Mouse (Mus musculus): ENCODE measurements at regions not wholly inside any gene's neighbourhood (a gene's known extent, or its start where the extent isn't known, plus 50 kb on each side); places are given as distances from the start of the nearest gene placed in this dataset.
A peak's percentile ranks its signal among the peaks of the same experiment; 100 is the strongest.

DNA sequence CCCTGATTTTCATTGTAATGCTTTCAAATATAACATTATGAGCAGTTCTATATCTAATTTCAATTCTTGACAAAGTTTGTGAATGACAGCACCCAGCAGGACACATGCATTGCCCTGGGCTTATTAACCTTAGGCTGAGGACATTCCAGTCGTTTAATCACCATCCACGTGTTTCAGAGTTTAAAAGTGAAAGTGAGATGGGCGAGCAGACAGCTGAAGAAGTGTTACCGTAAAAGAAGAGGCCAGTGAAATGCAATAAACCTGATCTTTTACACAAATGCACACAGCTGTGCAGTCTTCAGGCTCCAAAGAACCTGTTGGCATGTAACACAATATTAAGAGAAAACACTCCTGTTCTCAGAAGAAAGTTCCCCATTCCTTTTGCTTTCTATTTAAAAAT lies 89.5 kb upstream of the Sema3d start:
- no peaks in the 10 kb centered on the region for H3K27me3 ChIP-seq (replicated peaks; ENCODE audit: control insufficient read depth, insufficient read depth, low read length)
- H3K4me2 ChIP-seq (replicated peaks; ENCODE audit: low read depth), result 0 out of 2 replicates have a peak overlapping the region, but pooled peaks have one; percentile 9
- H3K9ac ChIP-seq (ENCODE audit: low read depth, low read length), result no peak overlapping the region
- no peaks in the 10 kb centered on the region for H3K9me3 ChIP-seq (ENCODE audit: control insufficient read depth)
- no peaks in the 10 kb centered on the region for H3K4me1 ChIP-seq (replicated peaks; ENCODE audit: control insufficient read depth, insufficient read depth, low read length)
- no peak for TF ChIP-seq CTCF (IDR thresholded peaks at IDR 0.05; ENCODE audit: low read depth)
- ATAC-seq, result no peak
- no peaks in the 10 kb centered on the region for H3K36me3 ChIP-seq (ENCODE audit: control insufficient read depth, insufficient read depth)
- no peak overlapping the region for H3K4me3 ChIP-seq (ENCODE audit: low read depth, low read length)
- no peak overlapping the region for H3K27ac ChIP-seq (ENCODE audit: low read depth, low read length)
- WGBS, result 22% methylated on average over 4 of the region's 4 CpGs

- Histone ChIP-seq H3K4me1 (replicated peaks; ENCODE audit: control insufficient read depth, insufficient read depth, low read length) (no peaks in the 10 kb centered on the region), H3K36me3 (ENCODE audit: control insufficient read depth, insufficient read depth) (no peaks in the 10 kb centered on the region), H3K9me3 (ENCODE audit: control insufficient read depth) (no peaks in the 10 kb centered on the region), H3K9ac (ENCODE audit: low read depth, low read length) (no peak overlapping the region), H3K4me3 (ENCODE audit: low read depth, low read length) (no peak overlapping the region), H3K27ac (ENCODE audit: low read depth, low read length) (no peak overlapping the region), H3K27me3 (replicated peaks; ENCODE audit: control insufficient read depth, insufficient read depth, low read length) (no peaks in the 10 kb centered on the region), H3K4me2 (replicated peaks; ENCODE audit: low read depth) (no peak overlapping the region)
- 68% methylated on average over 2 of the region's 2 CpGs for WGBS
- no peak for ATAC-seq
- TF ChIP-seq CTCF (IDR thresholded peaks at IDR 0.05; ENCODE audit: low read depth), result no peak
Observed at GRCm38 (mm10) chr5:12297331-12297730, 85.9 kb upstream of the Sema3d start.

- H3K4me1 ChIP-seq (replicated peaks; ENCODE audit: control insufficient read depth, insufficient read depth, low read length), result no peaks in the 10 kb centered on the region
- no peak for TF ChIP-seq CTCF (IDR thresholded peaks at IDR 0.05; ENCODE audit: low read depth)
- no peak overlapping the region for H3K27ac ChIP-seq (ENCODE audit: low read depth, low read length)
- no peak overlapping the region for H3K9ac ChIP-seq (ENCODE audit: low read depth, low read length)
- no peak for ATAC-seq
- H3K27me3 ChIP-seq (replicated peaks; ENCODE audit: control insufficient read depth, insufficient read depth, low read length), result no peaks in the 10 kb centered on the region
- H3K36me3 ChIP-seq (ENCODE audit: control insufficient read depth, insufficient read depth), result no peaks in the 10 kb centered on the region
- no peaks in the 10 kb centered on the region for H3K9me3 ChIP-seq (ENCODE audit: control insufficient read depth)
- no peak overlapping the region for H3K4me3 ChIP-seq (ENCODE audit: low read depth, low read length)
- no peak overlapping the region for H3K4me2 ChIP-seq (replicated peaks; ENCODE audit: low read depth)
- WGBS, result 50% methylated on average over 4 of the region's 4 CpGs
Observed at GRCm38 (mm10) chr5:12301833-12302808, 81.1 kb upstream of the Sema3d start.

- Histone ChIP-seq H3K27me3 (replicated peaks; ENCODE audit: control insufficient read depth, insufficient read depth, low read length) (no peaks in the 10 kb centered on the region), H3K4me1 (replicated peaks; ENCODE audit: control insufficient read depth, insufficient read depth, low read length) (no peaks in the 10 kb centered on the region), H3K27ac (ENCODE audit: low read depth, low read length) (no peak overlapping the region), H3K9me3 (ENCODE audit: control insufficient read depth) (no peaks in the 10 kb centered on the region), H3K9ac (ENCODE audit: low read depth, low read length) (no peak overlapping the region), H3K4me3 (ENCODE audit: low read depth, low read length) (no peak overlapping the region), H3K36me3 (ENCODE audit: control insufficient read depth, insufficient read depth) (no peaks in the 10 kb centered on the region), H3K4me2 (replicated peaks; ENCODE audit: low read depth) (no peak overlapping the region)
- no peak for ATAC-seq
- no peak for TF ChIP-seq CTCF (IDR thresholded peaks at IDR 0.05; ENCODE audit: low read depth)
Observed at GRCm38 (mm10) chr5:12309408-12309807, 73.8 kb upstream of the Sema3d start.

DNA sequence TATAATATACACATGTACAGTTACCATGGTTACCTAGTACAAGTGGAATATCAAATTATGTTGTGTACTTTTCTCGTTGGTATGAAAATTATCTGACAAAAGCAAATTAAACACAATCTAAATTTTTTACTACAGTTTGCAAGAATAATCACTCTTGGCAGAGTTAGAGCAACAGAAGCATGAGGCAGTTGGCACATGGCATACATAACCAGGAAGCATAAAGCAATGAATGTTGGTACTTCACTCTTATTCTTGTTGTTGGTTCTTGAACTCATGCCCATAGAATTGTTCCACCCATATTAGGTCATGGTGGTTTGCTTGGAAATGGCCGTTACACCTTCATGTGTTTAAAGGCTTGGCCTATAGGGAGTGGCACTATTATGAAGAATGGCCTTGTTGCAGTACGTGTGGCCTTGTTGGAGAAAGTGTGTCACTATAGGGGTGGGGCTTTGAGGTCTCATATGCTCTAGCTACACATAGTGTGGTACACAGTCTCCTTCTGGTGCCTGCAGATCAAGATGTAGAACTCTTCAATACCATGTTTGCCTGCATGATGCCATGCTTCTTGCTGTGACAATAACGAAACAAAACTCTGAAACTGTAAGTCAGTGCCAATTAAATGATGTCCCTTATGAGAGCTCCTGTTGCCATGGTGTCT lies 50.4 kb upstream of the Sema3d start:
- Histone ChIP-seq H3K9me3 (ENCODE audit: control insufficient read depth) (no peaks in the 10 kb centered on the region), H3K9ac (ENCODE audit: low read depth, low read length) (no peak overlapping the region), H3K36me3 (ENCODE audit: control insufficient read depth, insufficient read depth) (no peaks in the 10 kb centered on the region), H3K4me3 (ENCODE audit: low read depth, low read length) (no peak overlapping the region), H3K27ac (ENCODE audit: low read depth, low read length) (no peak overlapping the region), H3K4me1 (replicated peaks; ENCODE audit: control insufficient read depth, insufficient read depth, low read length) (no peaks in the 10 kb centered on the region), H3K27me3 (replicated peaks; ENCODE audit: control insufficient read depth, insufficient read depth, low read length) (no peaks in the 10 kb centered on the region), H3K4me2 (replicated peaks; ENCODE audit: low read depth) (no peak overlapping the region)
- TF ChIP-seq CTCF (IDR thresholded peaks at IDR 0.05; ENCODE audit: low read depth), result no peak
- no peak for ATAC-seq
- WGBS, result 75% methylated on average over 4 of the region's 4 CpGs
